Comparison of ENCODE assay signal across 17 mouse cellular contexts in the genomic region with DNA sequence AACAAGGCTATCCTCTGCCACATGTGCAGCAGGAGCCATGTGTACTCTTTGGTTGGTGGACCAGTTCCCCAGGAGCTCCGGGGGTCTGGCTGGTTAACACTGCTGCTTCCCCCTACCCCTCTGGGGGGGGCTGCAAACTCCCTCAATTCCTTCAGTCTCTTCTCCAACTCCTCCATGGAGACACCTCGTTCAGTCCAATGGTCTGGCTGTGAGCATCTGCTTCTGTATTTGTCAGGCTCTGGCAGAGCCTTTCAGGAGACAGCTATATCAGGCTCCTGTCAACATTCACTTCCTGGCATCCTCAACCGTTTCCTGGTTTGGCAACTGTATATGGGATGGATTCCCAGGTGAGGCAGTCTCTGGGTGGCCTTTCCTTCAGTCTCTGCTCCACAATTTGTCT.
DNase-seq lines count a peak whose midpoint lies in the region; ATAC-seq and TF ChIP-seq lines count a peak whose summit lies in the region.
"Had no signal": no experiment of that assay in that cellular context is flagged by ENCODE, and none has a peak within 500 bp of the region (broad histone marks: within the 10 kb centered on the region; RNA-seq: fewer than 3 reads in every experiment).

No protein-coding gene starts in this region.

- 80% methylated on average over 3 of the region's 3 CpGs for WGBS in forebrain, embryonic 13.5 days

- H3K27me3 ChIP-seq in forebrain, embryonic 13.5 days = no peaks in the 10 kb centered on the region
- H3K27me3 ChIP-seq: forebrain, embryonic 15.5 days; hindbrain, embryonic 13.5 days had no signal

- no peak overlapping the region for H3K27ac ChIP-seq in forebrain, embryonic 13.5 days
- no peak overlapping the region for H3K27ac ChIP-seq in layer of hippocampus, adult 2 months
- H3K27ac ChIP-seq: embryonic facial prominence, embryonic 10.5 days; forebrain, embryonic 10.5 days; forebrain, embryonic 15.5 days; heart, embryonic 10.5 days; hindbrain, embryonic 13.5 days had no signal

- no peaks in the 10 kb centered on the region for H3K4me1 ChIP-seq in forebrain, embryonic 13.5 days
- H3K4me1 ChIP-seq: embryonic facial prominence, embryonic 10.5 days; forebrain, embryonic 10.5 days; forebrain, embryonic 15.5 days; heart, embryonic 10.5 days; hindbrain, embryonic 13.5 days had no signal

- peak; percentile 76 for DNase-seq in heart, adult 11 months
- no peak for DNase-seq in heart, postnatal 14 days
- peak; percentile 48 for DNase-seq in cerebellum, adult 8-10 months
- DNase-seq in cerebellum, postnatal 14 days = peak; percentile 47 to 72
- DNase-seq in layer of hippocampus, adult 2 months (ENCODE audit: low spot score in 2 of 2) = no peak
- DNase-seq: gastrocnemius, postnatal 36 days; heart, adult 18-20 months; heart, postnatal 10 days; kidney, adult 2 months had no signal

- no peak overlapping the region for H3K4me3 ChIP-seq in forebrain, embryonic 13.5 days
- H3K4me3 ChIP-seq in layer of hippocampus, adult 2 months = no peak overlapping the region
- H3K4me3 ChIP-seq: embryonic facial prominence, embryonic 10.5 days; forebrain, embryonic 10.5 days; forebrain, embryonic 15.5 days; heart, embryonic 10.5 days; hindbrain, embryonic 13.5 days had no signal

- no peaks in the 10 kb centered on the region for H3K36me3 ChIP-seq in forebrain, embryonic 13.5 days (ENCODE audit: poor library complexity, severe bottlenecking)
- H3K36me3 ChIP-seq: embryonic facial prominence, embryonic 10.5 days; forebrain, embryonic 10.5 days; forebrain, embryonic 15.5 days; heart, embryonic 10.5 days; hindbrain, embryonic 13.5 days had no signal

- intact Hi-C loops in heart, postnatal 14 days (cut with DNase I) = no loop called here

- H3K9ac ChIP-seq in forebrain, embryonic 13.5 days = no peak overlapping the region
- H3K9ac ChIP-seq: forebrain, embryonic 15.5 days; hindbrain, embryonic 13.5 days had no signal

- ATAC-seq in erythroid progenitor cell, adult 5-6 weeks (replicated peaks; ENCODE audit: low FRiP score, poor library complexity, severe bottlenecking) = no peak
- no peak for ATAC-seq in forebrain, embryonic 13.5 days
- ATAC-seq: forebrain, embryonic 15.5 days; intestine, embryonic 16.5 days had no signal

- H3K4me2 ChIP-seq in forebrain, embryonic 13.5 days = no peak overlapping the region
- H3K4me2 ChIP-seq: forebrain, embryonic 15.5 days; hindbrain, embryonic 13.5 days had no signal

- H3K9me3 ChIP-seq in forebrain, embryonic 13.5 days (replicated peaks) = no peaks in the 10 kb centered on the region
- H3K9me3 ChIP-seq: embryonic facial prominence, embryonic 10.5 days; forebrain, embryonic 10.5 days; forebrain, embryonic 15.5 days; heart, embryonic 10.5 days; hindbrain, embryonic 13.5 days had no signal

- TF ChIP-seq CTCF in layer of hippocampus, adult 2 months (conservative IDR thresholded peaks at IDR 0.05) = no peak

Comparison
In these comparisons a context has a peak if more than half of its experiments do, and no peak if none do; other contexts are left out.
1. DNase-seq: peak in heart, adult 11 months (single experiment), cerebellum, adult 8-10 months (single experiment) and cerebellum, postnatal 14 days (2 of 2); none in heart, postnatal 14 days (0 of 2) and layer of hippocampus, adult 2 months (0 of 2).